In the genomic region with DNA sequence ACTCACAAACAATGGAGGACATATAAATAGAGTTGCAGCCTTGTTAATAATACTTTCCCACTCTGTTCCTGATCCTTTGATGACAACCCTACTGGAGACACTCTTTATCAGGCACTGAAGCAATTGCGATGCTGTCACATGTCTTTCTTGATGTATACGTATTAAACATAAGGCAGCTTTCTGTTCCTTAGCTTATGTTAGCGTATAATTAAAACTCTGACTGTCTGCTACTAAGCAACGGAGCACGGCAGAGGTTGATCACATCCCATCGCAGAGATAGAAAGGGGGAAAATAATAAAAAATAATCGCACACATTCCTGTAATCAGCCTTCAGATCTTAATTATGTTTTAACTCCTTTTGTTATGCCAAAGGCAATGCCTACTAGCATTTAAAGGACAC, we compare ENCODE assay signal across 25 mouse cellular contexts.
"Had no signal": no experiment of that assay in that cellular context is flagged by ENCODE, and none has a peak within 500 bp of the region (broad histone marks: within the 10 kb centered on the region; RNA-seq: fewer than 3 reads in every experiment).

No protein-coding gene starts in this region.

- H3K4me2 ChIP-seq: heart, embryonic 11.5 days; heart, embryonic 13.5 days; heart, embryonic 15.5 days; hindbrain, embryonic 13.5 days; hindbrain, embryonic 15.5 days; kidney, embryonic 15.5 days; limb, embryonic 13.5 days; limb, embryonic 15.5 days; liver, embryonic 12.5 days had no signal

- H3K9ac ChIP-seq: heart, embryonic 13.5 days; heart, embryonic 15.5 days; hindbrain, embryonic 13.5 days; hindbrain, embryonic 15.5 days; kidney, embryonic 15.5 days; limb, embryonic 13.5 days; limb, embryonic 15.5 days; liver, embryonic 12.5 days; liver, embryonic 14.5 days had no signal

- H3K27me3 ChIP-seq: heart, embryonic 13.5 days; heart, embryonic 15.5 days; kidney, embryonic 15.5 days; limb, embryonic 13.5 days; limb, embryonic 15.5 days; liver, embryonic 12.5 days had no signal

- H3K4me1 ChIP-seq: heart, embryonic 13.5 days; heart, embryonic 15.5 days; hindbrain, embryonic 15.5 days; kidney, embryonic 15.5 days; liver, embryonic 12.5 days had no signal

- H3K36me3 ChIP-seq: heart, embryonic 13.5 days; heart, embryonic 15.5 days; hindbrain, embryonic 13.5 days; hindbrain, embryonic 15.5 days; kidney, embryonic 15.5 days; limb, embryonic 13.5 days; limb, embryonic 15.5 days; liver, embryonic 12.5 days had no signal

- H3K9me3 ChIP-seq: heart, embryonic 13.5 days; heart, embryonic 15.5 days; hindbrain, embryonic 13.5 days; hindbrain, embryonic 15.5 days; kidney, embryonic 15.5 days; limb, embryonic 13.5 days; limb, embryonic 15.5 days; liver, embryonic 12.5 days had no signal

- ATAC-seq: hindbrain, postnatal 0 days; liver, embryonic 12.5 days had no signal

- H3K27ac ChIP-seq: heart, embryonic 13.5 days; heart, embryonic 15.5 days; hindbrain, embryonic 13.5 days; hindbrain, embryonic 15.5 days; hindbrain, postnatal 0 days; kidney, embryonic 15.5 days; kidney, postnatal 0 days; limb, embryonic 13.5 days; limb, embryonic 15.5 days; liver, embryonic 12.5 days; liver, embryonic 14.5 days had no signal

- DNase-seq: gastrocnemius, postnatal 14 days; gastrocnemius, postnatal 36 days; heart, adult 18-20 months; heart, postnatal 14 days; heart, postnatal 36 days; kidney, adult 11 months; kidney, adult 2 months; kidney, adult 9 months; kidney, postnatal 14 days; kidney, postnatal 36 days; layer of hippocampus, adult 9-11 months; layer of hippocampus, postnatal 36 days; left cerebral cortex, postnatal 4 days had no signal

- H3K4me3 ChIP-seq: heart, embryonic 13.5 days; heart, embryonic 15.5 days; hindbrain, embryonic 13.5 days; hindbrain, embryonic 15.5 days; kidney, embryonic 15.5 days; limb, embryonic 13.5 days; limb, embryonic 15.5 days; liver, embryonic 12.5 days had no signal
